Mouse (Mus musculus): ENCODE measurements at regions not wholly inside any gene's neighbourhood (a gene's known extent, or its start where the extent isn't known, plus 50 kb on each side); places are given as distances from the start of the nearest gene placed in this dataset.
A peak's percentile ranks its signal among the peaks of the same experiment; 100 is the strongest.

DNA sequence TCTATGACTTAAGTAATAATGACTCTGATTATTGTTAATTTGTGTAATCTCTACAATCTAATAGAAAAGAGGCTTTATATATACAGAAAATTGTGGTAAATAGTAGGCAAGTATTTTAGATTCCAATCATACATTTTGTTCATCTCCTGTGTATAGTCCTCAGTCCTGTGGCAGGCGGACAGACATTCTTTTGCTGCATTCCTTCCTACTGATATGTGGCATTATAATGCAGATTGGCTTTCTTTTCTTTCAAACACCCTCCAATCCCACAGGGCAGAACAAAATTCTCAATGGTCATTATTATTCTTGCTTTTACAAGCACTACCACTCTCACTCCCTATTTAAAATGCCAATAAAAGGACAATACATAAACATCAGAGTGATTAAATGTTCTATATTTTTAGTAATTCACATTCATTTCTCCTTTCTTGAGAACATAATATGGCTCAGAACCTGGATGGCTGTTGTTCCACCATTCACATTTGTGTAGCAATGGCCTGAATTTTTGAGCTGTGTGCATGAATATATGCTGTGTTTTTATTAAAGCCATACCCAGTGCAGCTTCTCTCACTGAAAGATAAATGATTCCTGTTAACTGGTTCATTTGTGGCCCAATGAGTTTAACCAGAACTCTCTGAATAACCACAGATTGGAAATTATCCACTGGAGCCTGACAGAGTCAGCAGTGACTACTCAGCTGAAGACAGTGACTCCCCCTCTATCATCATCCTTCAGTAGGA is 194.6 kb downstream of the Gm43517 start:
- H3K4me1 ChIP-seq (replicated peaks; ENCODE audit: control insufficient read depth, insufficient read depth, low read length), result no peaks in the 10 kb centered on the region
- WGBS, result 12% methylated on average over 1 of the region's 1 CpGs
- no peak overlapping the region for H3K4me3 ChIP-seq (replicated peaks; ENCODE audit: low read length)
- no peak overlapping the region for H3K27ac ChIP-seq (ENCODE audit: low read length)
- no peak overlapping the region for H3K9ac ChIP-seq (replicated peaks; ENCODE audit: low read depth, low read length)
- ATAC-seq, result peak; percentile 66
- H3K36me3 ChIP-seq (ENCODE audit: control insufficient read depth, insufficient read depth), result no peaks in the 10 kb centered on the region
- H3K9me3 ChIP-seq (ENCODE audit: control insufficient read depth, low read length), result no peaks in the 10 kb centered on the region
- H3K27me3 ChIP-seq (replicated peaks; ENCODE audit: control insufficient read depth, insufficient read depth, low read length), result no peaks in the 10 kb centered on the region
- no peak overlapping the region for H3K4me2 ChIP-seq (ENCODE audit: low read length)

DNA sequence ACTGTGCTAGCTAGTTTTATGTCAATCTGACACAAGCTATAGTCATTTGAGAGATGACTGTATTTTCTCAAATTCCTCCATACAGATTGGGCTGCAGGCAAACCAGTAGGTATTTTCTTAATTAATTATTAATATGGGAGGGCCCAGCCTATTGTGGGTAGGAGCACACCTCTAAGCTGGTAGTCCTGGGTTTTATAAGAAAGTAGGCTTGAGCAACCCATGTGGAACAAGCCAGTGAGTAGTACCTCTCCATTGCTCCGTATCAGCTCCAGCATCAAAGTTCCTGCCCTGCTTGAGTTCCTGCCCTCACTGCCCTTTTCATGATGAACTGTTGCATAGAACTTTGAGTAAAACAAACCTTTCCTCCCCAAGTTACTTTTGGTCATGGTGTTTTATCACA is 198.9 kb downstream of the Gm43517 start:
- H3K27ac ChIP-seq (ENCODE audit: low read length), result no peak overlapping the region
- no peaks in the 10 kb centered on the region for H3K36me3 ChIP-seq (ENCODE audit: control insufficient read depth, insufficient read depth)
- no peaks in the 10 kb centered on the region for H3K4me1 ChIP-seq (replicated peaks; ENCODE audit: control insufficient read depth, insufficient read depth, low read length)
- H3K4me3 ChIP-seq (replicated peaks; ENCODE audit: low read length), result no peak overlapping the region
- no peaks in the 10 kb centered on the region for H3K9me3 ChIP-seq (ENCODE audit: control insufficient read depth, low read length)
- no peak for ATAC-seq
- H3K9ac ChIP-seq (replicated peaks; ENCODE audit: low read depth, low read length), result no peak overlapping the region
- 78% methylated on average over 1 of the region's 1 CpGs for WGBS
- H3K4me2 ChIP-seq (ENCODE audit: low read length), result no peak overlapping the region
- H3K27me3 ChIP-seq (replicated peaks; ENCODE audit: control insufficient read depth, insufficient read depth, low read length), result no peaks in the 10 kb centered on the region

DNA sequence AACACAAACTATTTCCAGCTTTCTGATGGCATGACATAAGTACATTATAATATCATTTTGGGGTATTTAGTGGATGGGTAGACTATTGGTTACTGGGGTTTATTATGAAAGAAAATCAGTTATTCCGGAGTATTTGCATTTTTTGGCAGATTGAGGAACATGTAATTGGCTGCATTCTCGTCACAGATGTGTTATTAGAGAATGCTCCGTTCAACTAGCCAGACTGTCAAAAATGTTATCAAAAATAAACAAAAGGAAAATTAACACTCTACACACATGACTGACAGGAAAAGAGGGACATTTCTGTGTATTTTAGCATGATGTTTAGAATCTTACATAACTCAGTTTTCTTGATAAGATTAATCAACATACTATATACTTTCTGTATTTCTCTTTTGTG is 237.3 kb downstream of the Gm43517 start:
- WGBS, result 39% methylated on average over 3 of the region's 3 CpGs
- Histone ChIP-seq H3K9ac (replicated peaks; ENCODE audit: low read depth, low read length) (no peak overlapping the region), H3K4me2 (ENCODE audit: low read length) (no peak overlapping the region), H3K27me3 (replicated peaks; ENCODE audit: control insufficient read depth, insufficient read depth, low read length) (no peaks in the 10 kb centered on the region), H3K4me3 (replicated peaks; ENCODE audit: low read length) (no peak overlapping the region), H3K36me3 (ENCODE audit: control insufficient read depth, insufficient read depth) (no peaks in the 10 kb centered on the region), H3K27ac (ENCODE audit: low read length) (no peak overlapping the region), H3K4me1 (replicated peaks; ENCODE audit: control insufficient read depth, insufficient read depth, low read length) (no peaks in the 10 kb centered on the region), H3K9me3 (ENCODE audit: control insufficient read depth, low read length) (no peaks in the 10 kb centered on the region)
- peak; percentile 71 for ATAC-seq

DNA sequence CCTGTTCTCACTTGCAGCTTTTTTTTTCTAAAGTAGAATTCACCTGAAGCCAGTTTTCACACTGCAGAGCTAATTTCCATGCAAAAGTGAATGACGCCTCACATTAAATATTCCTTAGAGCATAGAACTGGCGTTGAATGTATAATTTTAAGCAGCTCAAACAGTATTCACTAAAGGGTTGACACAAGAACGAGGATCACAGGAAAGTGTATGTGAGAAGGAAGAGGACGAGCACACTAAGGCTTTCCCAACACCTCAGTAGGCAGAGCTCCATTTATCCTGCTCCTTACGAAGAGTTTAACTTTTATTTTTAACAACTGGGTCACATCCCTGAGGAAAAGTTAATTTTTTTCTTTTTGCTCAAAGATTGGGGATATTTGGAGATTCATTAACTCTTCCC is 242.2 kb downstream of the Gm43517 start:
- ATAC-seq, result peak; percentile 45; the same call in 1 of the 2 replicates
- no peak overlapping the region for H3K9ac ChIP-seq (replicated peaks; ENCODE audit: low read depth, low read length)
- H3K4me3 ChIP-seq (replicated peaks; ENCODE audit: low read length), result no peak overlapping the region
- H3K4me1 ChIP-seq (replicated peaks; ENCODE audit: control insufficient read depth, insufficient read depth, low read length), result no peaks in the 10 kb centered on the region
- no peak overlapping the region for H3K4me2 ChIP-seq (ENCODE audit: low read length)
- no peaks in the 10 kb centered on the region for H3K9me3 ChIP-seq (ENCODE audit: control insufficient read depth, low read length)
- H3K27ac ChIP-seq (ENCODE audit: low read length), result no peak overlapping the region
- H3K36me3 ChIP-seq (ENCODE audit: control insufficient read depth, insufficient read depth), result no peaks in the 10 kb centered on the region
- 57% methylated on average over 5 of the region's 5 CpGs for WGBS
- no peaks in the 10 kb centered on the region for H3K27me3 ChIP-seq (replicated peaks; ENCODE audit: control insufficient read depth, insufficient read depth, low read length)

DNA sequence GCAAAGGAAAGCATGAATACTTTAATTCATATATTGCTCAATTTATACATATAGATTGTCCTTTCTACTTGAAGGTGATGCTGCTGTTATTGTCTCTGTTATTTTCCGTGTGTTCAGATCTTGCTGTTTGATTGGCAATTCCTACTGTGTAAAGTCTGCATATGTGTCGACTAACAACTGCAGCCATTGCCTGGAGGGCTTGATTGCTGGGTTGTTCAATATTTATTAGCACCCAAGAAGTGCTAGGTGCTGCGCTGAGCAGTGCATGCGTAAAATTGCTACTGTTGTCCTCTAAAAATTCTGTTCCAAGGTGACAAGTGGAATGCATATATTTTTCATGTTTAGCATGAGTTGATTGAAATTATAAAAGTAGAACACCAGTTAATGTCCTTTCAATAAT is 243.0 kb downstream of the Gm43517 start:
- peak; percentile 58; the same call in 1 of the 2 replicates for ATAC-seq

DNA sequence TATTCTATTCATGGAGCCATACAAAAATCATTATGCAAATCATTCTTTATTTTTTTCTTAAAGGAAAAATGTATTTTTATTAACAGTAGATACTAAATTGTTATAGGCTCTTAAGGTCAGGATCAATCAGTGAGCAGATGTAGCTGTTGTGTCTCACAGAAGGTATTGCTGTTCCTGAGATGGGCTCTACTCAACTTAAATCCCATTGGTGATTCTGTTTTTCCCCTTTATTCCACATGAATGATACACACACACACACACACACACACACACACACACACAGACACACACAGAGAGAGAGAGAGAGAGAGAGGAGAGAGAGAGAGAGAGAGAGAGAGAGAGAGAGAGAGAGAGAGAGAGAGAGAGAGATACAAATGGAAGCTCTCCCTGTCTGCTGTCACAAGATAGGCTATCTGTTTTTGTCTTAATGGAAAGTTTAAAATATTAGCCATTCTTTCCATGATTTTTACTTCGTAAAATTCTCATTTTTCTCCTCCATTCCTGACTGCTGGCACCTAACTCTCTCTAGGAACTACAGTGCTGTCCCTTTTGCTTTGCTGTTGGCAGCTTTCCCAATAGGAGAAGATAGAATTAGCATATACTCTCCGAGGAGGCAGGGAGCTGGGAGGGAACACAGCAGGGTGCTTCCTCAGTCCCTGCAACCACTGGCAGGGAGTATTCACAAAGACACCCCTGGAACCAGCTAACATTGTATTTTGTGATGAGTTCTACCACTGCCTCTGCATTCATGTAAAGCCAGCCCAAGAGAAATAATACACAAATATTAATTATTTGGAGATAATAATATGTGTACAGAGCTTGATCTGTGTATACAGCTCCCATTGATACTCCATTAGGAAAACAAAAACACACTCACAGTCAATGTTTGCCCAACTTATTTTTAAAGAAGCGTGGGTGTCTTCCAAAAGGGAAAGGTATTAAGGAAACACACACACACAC is 264.4 kb downstream of the Gm43517 start:
- H3K4me2 ChIP-seq (ENCODE audit: low read length), result no peak overlapping the region
- 15% methylated on average over 3 of the region's 3 CpGs for WGBS
- no peaks in the 10 kb centered on the region for H3K27me3 ChIP-seq (replicated peaks; ENCODE audit: control insufficient read depth, insufficient read depth, low read length)
- peak; percentile 97 for ATAC-seq
- H3K4me3 ChIP-seq (replicated peaks; ENCODE audit: low read length), result no peak overlapping the region
- H3K9ac ChIP-seq (replicated peaks; ENCODE audit: low read depth, low read length), result no peak overlapping the region
- H3K27ac ChIP-seq (ENCODE audit: low read length), result no peak overlapping the region
- peaks cover 4% of the 10 kb centered on the region; the same call in 1 of the 2 replicates for H3K4me1 ChIP-seq (replicated peaks; ENCODE audit: control insufficient read depth, insufficient read depth, low read length)
- H3K36me3 ChIP-seq (ENCODE audit: control insufficient read depth, insufficient read depth), result no peaks in the 10 kb centered on the region
- no peaks in the 10 kb centered on the region for H3K9me3 ChIP-seq (ENCODE audit: control insufficient read depth, low read length)

More for the DNA sequence above, 243.0 kb downstream of the Gm43517 start:
- H3K27me3 ChIP-seq (replicated peaks; ENCODE audit: control insufficient read depth, insufficient read depth, low read length), result no peaks in the 10 kb centered on the region
- WGBS, result 52% methylated on average over 4 of the region's 4 CpGs
- no peak overlapping the region for H3K27ac ChIP-seq (ENCODE audit: low read length)
- H3K4me2 ChIP-seq (ENCODE audit: low read length), result no peak overlapping the region
- H3K4me3 ChIP-seq (replicated peaks; ENCODE audit: low read length), result no peak overlapping the region
- H3K36me3 ChIP-seq (ENCODE audit: control insufficient read depth, insufficient read depth), result no peaks in the 10 kb centered on the region
- H3K9ac ChIP-seq (replicated peaks; ENCODE audit: low read depth, low read length), result no peak overlapping the region
- no peaks in the 10 kb centered on the region for H3K9me3 ChIP-seq (ENCODE audit: control insufficient read depth, low read length)
- H3K4me1 ChIP-seq (replicated peaks; ENCODE audit: control insufficient read depth, insufficient read depth, low read length), result no peaks in the 10 kb centered on the region
